Comparison of ENCODE assay signal across 11 mouse cellular contexts in genomic region chr10:83036340-83037045, GRCm38 (mm10). TPM values are rescaled to one million over a fixed set of nuclear protein-coding genes. Genes with fewer than 3 reads are reported as not detected.
DNase-seq lines count a peak whose midpoint lies in the region; ATAC-seq and TF ChIP-seq lines count a peak whose summit lies in the region.
"Had no signal": no experiment of that assay in that cellular context is flagged by ENCODE, and none has a peak within 500 bp of the region (broad histone marks: within the 10 kb centered on the region; RNA-seq: fewer than 3 reads in every experiment).

No protein-coding gene starts in this region.

- ATAC-seq in heart, embryonic 12.5 days (ENCODE audit: insufficient number of reproducible peaks, low FRiP score) = peak; percentile 67
- peak; percentile 23; the same call in 1 of the 2 replicates for ATAC-seq in lung, embryonic 15.5 days (ENCODE audit: borderline replicate concordance, extremely low read depth, low FRiP score, low TSS enrichment)
- 0 out of 2 replicates have a peak, but pooled peaks have one; percentile 16 for ATAC-seq in liver, embryonic 16.5 days (ENCODE audit: low read depth)

- H3K4me3 ChIP-seq in heart, embryonic 12.5 days = no peak overlapping the region
- H3K4me3 ChIP-seq in lung, embryonic 15.5 days = no peak overlapping the region
- no peak overlapping the region for H3K4me3 ChIP-seq in lung, adult 2 months (replicated peaks; ENCODE audit: extremely low read depth, low read depth, low read length)
- H3K4me3 ChIP-seq in liver, embryonic 16.5 days (ENCODE audit: low read depth, low read length) = no peak overlapping the region

- H3K27me3 ChIP-seq in heart, embryonic 12.5 days (replicated peaks) = peaks cover 17% of the 10 kb centered on the region
- no peaks in the 10 kb centered on the region for H3K27me3 ChIP-seq in lung, embryonic 15.5 days
- no peaks in the 10 kb centered on the region for H3K27me3 ChIP-seq in liver, embryonic 16.5 days (ENCODE audit: control insufficient read depth, insufficient read depth, low read depth, low read length)

- H3K9ac ChIP-seq in heart, embryonic 12.5 days = no peak overlapping the region
- H3K9ac ChIP-seq in lung, embryonic 15.5 days = no peak overlapping the region
- H3K9ac ChIP-seq in liver, embryonic 16.5 days (ENCODE audit: low read depth, low read length) = no peak overlapping the region
- H3K9ac ChIP-seq: lung, embryonic 14.5 days had no signal

- H3K4me2 ChIP-seq in heart, embryonic 12.5 days = no peak overlapping the region
- H3K4me2 ChIP-seq in lung, embryonic 15.5 days = no peak overlapping the region
- no peak overlapping the region for H3K4me2 ChIP-seq in liver, embryonic 16.5 days (ENCODE audit: low read depth, low read length)
- H3K4me2 ChIP-seq: lung, embryonic 14.5 days had no signal

- no peaks in the 10 kb centered on the region for H3K9me3 ChIP-seq in heart, embryonic 12.5 days (replicated peaks)
- no peaks in the 10 kb centered on the region for H3K9me3 ChIP-seq in lung, embryonic 15.5 days
- H3K9me3 ChIP-seq in liver, embryonic 16.5 days (replicated peaks; ENCODE audit: control insufficient read depth, low read length) = no peaks in the 10 kb centered on the region

- DNase-seq in heart, postnatal 4 days = no peak
- no peak for DNase-seq in lung, adult 2 months
- peak; percentile 80 for DNase-seq in adrenal gland, adult 2 months
- DNase-seq in ovary, adult 18-20 months (ENCODE audit: low spot score) = no peak
- no peak for DNase-seq in lung, postnatal 10 days
- DNase-seq: cerebellum, adult 9-11 months; thymus, adult 2 months had no signal

- no peak for TF ChIP-seq CTCF in lung, adult 2 months (IDR thresholded peaks at IDR 0.05; ENCODE audit: insufficient read depth, low read length)

- no peak overlapping the region for H3K27ac ChIP-seq in heart, embryonic 12.5 days (ENCODE audit: poor library complexity, severe bottlenecking)
- H3K27ac ChIP-seq in lung, embryonic 15.5 days = no peak overlapping the region
- H3K27ac ChIP-seq in liver, embryonic 16.5 days (ENCODE audit: low read length) = no peak overlapping the region

- no peak for TF ChIP-seq POLR2A in lung, adult 2 months (IDR thresholded peaks at IDR 0.05; ENCODE audit: borderline replicate concordance, extremely low read depth, low read depth, low read length)

- H3K4me1 ChIP-seq in heart, embryonic 12.5 days (replicated peaks) = peaks cover 23% of the 10 kb centered on the region
- 0 out of 2 replicates have a peak, but pooled peaks cover 12% of the 10 kb centered on the region for H3K4me1 ChIP-seq in lung, embryonic 15.5 days
- H3K4me1 ChIP-seq in lung, adult 2 months (ENCODE audit: control insufficient read depth, insufficient read depth, low read length) = peaks cover 2% of the 10 kb centered on the region
- H3K4me1 ChIP-seq in liver, embryonic 16.5 days (ENCODE audit: control insufficient read depth, low read depth, low read length) = peaks cover 2% of the 10 kb centered on the region; the same call in 1 of the 2 replicates

- H3K36me3 ChIP-seq in heart, embryonic 12.5 days = no peaks in the 10 kb centered on the region
- H3K36me3 ChIP-seq in lung, embryonic 15.5 days = no peaks in the 10 kb centered on the region
- no peaks in the 10 kb centered on the region for H3K36me3 ChIP-seq in liver, embryonic 16.5 days (ENCODE audit: control insufficient read depth, insufficient read depth)

- 80% methylated on average over 20 of the region's 20 CpGs for WGBS in heart, embryonic 12.5 days
- 80% methylated on average over 20 of the region's 20 CpGs for WGBS in lung, embryonic 15.5 days
- 85% methylated on average over 20 of the region's 20 CpGs for WGBS in lung, adult 2 months
- 87% methylated on average over 20 of the region's 20 CpGs for WGBS in liver, embryonic 16.5 days (ENCODE audit: insufficient replicate concordance)

RNA-seq across cellular contexts. Expression of gene Chst11, which starts 51.2 kb away (rescaled TPM):
- 3.5 and 4.1 TPM in 2 replicates for polyA plus RNA-seq in heart, embryonic 12.5 days (2016; fragmentation: Nextera tagmentation; extraction: Ambion mirVana)
- total RNA-seq in heart, postnatal 4 days (2021) = 1 to 10 TPM; 3.6 to 5.2 TPM
- polyA plus RNA-seq in lung, embryonic 15.5 days (2015; fragmentation: Nextera tagmentation; extraction: Ambion mirVana) = 1.5 and 2.0 TPM in 2 replicates
- polyA plus RNA-seq in lung, adult 2 months (2012; rRNA removed) = 12.6 and 15.7 TPM in 2 replicates
- 10 to 100 TPM; 40.3 to 70.3 TPM for total RNA-seq in adrenal gland, adult 2 months (2021)
- 35.2 and 40.2 TPM in 2 replicates for polyA plus RNA-seq in adrenal gland, adult 2 months (2012; rRNA removed)
- 0.93 and 1.0 TPM in 2 replicates for polyA plus RNA-seq in liver, embryonic 16.5 days (2015; fragmentation: Nextera tagmentation; extraction: Ambion mirVana)

Comparison
In these comparisons a context has a peak if more than half of its experiments do, and no peak if none do; other contexts are left out.
1. ATAC-seq: peak in every context shown above with its lines; median percentile 67 in heart, embryonic 12.5 days; 23 in lung, embryonic 15.5 days; 16 in liver, embryonic 16.5 days.